Mouse (Mus musculus) ovary, adult 18-20 months (tissue): ENCODE data around the gene Nepro.

Source experiments
- DNase-seq: peaks from one replicate; pipeline ENCODE4 v3.0.0; 2022; ENCODE audit warnings: low spot score, mixed read lengths

The Nepro gene

GRCm38 (mm10) chr16:44724083-44724787 lies at the start of gene Nepro:
TSS of gene Nepro (plus strand) at chr16:44724301.
- DNase-seq, result peak; percentile 90

GRCm38 (mm10) chr16:44676357-44676756 lies 47.7 kb upstream of the Nepro start:
- DNase-seq, result no peak

DNA sequence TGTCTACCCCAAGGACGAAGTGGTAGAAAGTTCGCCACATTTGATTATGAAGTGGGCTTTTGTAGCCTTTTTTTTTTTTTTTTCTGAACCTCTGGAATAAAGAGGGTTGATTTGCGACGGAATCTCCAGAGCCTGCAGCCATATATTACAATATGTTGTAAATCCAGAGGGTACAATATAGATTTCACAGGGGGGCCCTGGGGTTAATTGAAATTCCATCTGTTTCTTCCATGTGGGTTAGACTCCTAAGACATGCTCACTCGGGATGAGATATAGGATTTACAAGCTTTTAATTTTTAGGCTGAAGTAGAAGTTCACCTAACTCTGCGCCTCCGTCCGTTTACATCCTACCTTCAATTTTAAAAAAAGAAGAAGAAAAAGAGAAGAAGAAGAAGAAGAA lies 45.0 kb upstream of the Nepro start:
- no peak for DNase-seq

DNA sequence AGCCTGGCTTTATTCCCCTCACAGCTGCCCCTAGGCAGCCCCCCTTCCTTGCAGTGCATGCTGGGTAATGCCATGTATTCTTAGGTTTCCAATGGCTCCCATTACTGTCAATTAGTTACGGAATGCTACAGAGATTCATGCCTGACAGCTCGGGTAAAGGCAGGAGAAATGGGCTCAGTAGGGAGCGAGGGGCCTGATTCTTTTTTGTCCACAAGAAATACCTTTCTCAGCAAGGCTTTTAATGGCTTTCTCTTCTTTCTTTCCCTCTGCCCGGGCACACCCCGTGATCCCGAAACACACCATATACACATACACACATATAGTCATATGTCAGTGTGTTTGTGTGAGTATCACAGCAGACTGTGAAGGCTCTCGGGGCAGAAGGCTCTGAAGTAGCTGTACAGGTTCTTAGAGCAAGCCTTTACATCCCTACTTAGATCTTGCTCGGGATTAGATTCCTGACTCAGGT lies 44.6 kb upstream of the Nepro start:
- DNase-seq, result no peak

- no peak for DNase-seq
Observed at GRCm38 (mm10) chr16:44680756-44681498, 43.2 kb upstream of the Nepro start.

DNA sequence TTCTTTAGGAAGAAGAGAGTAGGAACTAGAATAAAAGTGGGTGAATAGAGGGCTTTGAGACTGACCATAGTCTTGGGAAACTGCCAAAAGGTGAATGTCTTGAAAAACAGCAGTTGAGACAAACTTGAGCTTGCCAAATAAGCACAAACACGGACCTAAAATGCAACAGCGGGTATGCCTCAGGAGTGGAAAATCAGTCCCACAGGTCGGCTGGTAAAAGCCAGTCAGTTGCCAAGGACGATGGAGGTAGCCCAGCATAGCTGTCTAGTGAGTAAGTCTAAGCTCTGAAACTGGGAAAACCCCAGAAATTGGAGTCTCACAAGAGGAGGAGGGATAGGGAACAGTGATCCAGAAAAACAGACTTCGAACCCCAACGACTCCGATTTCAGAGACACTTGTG lies 39.5 kb upstream of the Nepro start:
- DNase-seq, result no peak

- no peak for DNase-seq
Observed at GRCm38 (mm10) chr16:44685401-44685800, 38.7 kb upstream of the Nepro start.

DNA sequence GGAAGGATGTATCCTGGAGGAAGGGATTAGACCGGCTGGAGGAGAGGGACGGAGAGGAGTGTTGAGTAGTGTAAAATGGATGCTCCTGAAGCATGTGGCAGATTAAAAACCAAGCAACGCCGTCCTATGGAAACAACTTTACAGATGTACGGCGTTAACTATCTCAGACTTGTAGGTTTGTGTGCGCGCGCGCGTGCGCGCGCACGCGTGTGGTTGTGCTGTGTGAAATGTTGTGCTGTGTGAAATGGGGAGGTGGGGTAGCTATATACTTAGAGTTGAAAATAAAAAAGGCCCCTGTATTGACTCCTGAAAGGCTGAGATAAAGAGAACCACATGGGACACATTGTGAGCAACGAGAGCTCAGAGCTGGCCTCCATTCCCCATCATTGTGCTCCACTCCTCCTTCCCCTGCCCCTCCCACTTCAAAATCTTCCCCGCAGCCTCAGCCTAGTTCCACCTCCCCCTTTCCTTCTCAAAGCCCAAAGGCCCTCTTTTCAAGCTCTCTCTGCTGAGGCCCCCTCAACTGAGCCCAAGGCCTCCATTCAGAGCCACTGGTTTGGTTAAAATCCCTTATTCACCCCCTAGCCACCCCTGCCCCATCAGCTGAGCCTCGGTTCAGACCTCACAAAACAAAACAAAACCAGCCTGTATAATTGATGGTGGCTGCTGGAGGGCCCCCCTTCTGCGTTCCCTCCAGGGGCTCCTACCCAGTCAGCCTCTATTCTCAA lies 36.9 kb upstream of the Nepro start:
- DNase-seq, result no peak

GRCm38 (mm10) chr16:44687719-44688420 lies 36.2 kb upstream of the Nepro start:
- no peak for DNase-seq

GRCm38 (mm10) chr16:44688507-44688906 lies 35.6 kb upstream of the Nepro start:
- DNase-seq, result no peak

GRCm38 (mm10) chr16:44690501-44690900 lies 33.6 kb upstream of the Nepro start:
- DNase-seq, result no peak

DNA sequence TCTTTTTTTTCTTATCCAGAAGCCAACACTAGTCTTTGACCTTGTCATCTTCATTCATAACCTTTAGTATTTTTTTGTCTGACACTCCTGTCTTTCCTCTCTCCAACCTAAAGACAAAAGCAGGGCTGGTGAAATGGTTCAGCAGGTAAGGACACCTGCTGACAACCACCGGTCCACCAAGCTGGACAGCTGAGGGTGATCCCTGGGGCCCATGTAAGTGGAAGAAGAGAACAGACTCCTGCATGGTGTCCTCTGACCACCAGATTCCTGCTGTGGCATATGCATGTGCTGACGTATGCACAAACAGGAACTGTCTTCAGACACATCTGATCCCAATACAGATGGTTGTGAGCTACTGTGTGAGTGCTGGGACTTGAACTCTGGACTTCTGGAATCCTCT lies 33.0 kb upstream of the Nepro start:
- no peak for DNase-seq

- peak; percentile 28 for DNase-seq
Observed at GRCm38 (mm10) chr16:44691561-44692141, 32.5 kb upstream of the Nepro start.

DNA sequence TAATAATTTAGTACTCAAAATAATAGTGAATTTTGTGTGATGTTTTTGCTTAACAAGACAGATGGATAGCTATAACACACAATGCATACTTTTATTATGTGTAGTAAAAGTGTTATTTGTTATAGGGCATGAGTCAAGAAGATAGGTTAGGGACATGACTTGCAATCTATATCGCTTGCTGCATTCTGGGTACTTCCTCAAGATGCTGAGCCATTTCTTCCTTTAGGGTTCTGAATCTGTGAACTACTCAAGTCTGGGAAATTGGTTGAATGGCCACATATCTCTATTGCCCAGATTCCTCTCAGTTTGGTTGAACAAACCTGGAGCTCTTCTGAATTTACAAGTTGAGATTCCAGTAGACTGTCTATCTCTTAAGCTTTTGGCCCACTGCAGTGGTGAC lies 31.6 kb upstream of the Nepro start:
- no peak for DNase-seq

DNA sequence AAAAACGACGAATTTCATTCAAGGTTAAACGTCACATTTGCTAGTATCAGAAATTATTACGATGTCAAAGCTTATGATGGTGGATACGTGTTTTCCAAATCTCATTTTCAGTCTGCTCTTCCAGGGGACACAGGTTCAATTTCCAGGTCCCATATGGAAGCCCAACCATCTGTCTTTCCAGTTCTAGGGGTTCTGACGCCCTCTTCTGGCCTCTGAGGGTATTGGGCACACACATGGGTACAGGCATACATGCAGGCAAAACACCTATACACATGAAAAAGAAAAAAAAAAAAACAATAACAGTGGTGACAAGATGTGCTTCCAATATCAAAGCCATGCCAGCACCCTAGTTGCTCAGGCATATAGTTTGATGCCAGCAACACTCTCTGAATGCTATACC lies 30.4 kb upstream of the Nepro start:
- no peak for DNase-seq

DNA sequence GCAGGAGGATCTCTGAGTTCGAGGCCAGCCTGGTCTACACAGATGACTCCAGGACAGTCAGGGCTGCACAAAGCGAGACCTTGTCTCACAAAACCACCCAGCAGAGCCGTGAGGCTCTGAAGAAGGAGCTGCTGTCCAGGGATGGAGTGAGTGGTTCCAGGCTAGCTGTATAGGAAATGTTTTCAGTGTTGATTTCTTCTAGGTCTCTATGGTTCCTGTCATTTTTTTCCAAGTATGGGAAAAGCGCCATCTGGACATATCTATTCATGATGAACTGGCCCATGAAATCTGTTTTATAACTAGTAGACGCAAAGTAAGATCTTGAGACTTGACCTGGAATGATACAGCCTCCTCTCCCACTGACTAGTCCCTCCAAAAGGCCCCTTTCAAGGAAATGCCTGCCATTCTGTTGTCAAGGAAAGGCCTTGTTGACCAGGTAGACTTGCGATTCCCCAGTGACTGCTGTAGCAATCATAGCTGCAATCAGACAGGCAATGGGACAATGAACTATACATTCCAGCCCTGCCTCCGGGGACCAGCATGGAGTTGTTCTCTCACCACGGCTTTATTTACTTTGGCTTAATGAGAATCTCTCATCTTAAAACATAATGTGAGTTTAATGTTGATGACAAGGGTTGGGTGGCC lies 28.8 kb upstream of the Nepro start:
- no peak for DNase-seq

DNA sequence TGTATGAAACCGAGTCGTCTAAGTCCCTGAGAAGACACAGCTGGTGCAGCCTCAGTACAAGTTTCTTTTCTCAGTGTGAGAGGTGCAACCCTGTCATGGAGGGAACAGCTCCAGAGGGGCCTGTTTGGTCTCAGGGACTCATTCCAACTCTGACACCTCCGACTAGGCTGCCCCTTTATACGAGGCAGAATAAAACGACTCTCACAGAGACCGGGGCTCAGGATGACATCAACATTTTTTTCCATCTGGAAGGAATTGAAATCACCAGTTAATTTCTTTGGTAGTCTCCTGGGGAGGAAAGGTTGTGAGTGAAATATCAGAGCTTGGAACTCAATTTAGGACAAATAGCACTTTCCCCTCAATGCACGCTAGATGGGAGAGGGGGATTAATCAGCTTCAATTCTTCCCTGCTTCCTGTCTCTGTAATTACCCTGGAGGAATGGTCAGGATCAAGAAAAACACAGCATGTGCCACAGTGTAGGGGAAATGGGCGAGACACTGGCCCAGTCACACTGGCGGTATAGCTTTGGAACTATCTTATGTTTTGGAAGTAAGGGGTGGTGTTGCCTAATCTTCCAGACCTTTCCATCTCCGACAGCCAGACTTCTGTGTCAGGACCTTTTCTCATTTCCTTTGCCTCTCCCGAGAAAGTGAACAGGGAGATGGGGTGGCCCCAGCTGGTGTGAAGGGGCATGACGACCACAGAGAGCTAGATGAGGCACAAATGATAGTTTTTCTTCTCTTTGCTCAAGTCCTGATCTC lies 28.1 kb upstream of the Nepro start:
- DNase-seq, result no peak

- no peak for DNase-seq
Observed at GRCm38 (mm10) chr16:44697473-44698205, 26.5 kb upstream of the Nepro start.

GRCm38 (mm10) chr16:44701155-44701554 lies 22.9 kb upstream of the Nepro start:
- no peak for DNase-seq

DNA sequence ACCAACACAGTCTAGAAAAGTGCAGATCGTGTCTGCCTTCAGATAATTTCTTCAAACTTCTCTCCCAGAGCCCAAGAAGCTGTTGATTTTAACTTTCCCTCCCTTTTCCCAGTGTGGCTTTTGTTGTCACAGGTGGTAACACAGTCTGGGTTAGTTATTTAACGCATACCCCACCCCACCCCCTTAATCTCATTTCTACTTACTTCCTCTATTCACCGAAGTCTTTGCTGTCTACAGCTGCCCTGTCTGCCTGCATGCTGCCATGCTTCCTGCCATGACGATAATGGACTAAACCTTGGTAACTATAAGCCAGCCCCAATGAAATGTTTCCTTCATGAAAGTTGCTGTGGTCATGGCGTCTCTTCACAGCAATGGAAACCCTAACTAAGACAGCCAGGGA lies 21.8 kb upstream of the Nepro start:
- no peak for DNase-seq
